Mouse (Mus musculus): ENCODE results near the gene Txk.

Txk gene

DNA sequence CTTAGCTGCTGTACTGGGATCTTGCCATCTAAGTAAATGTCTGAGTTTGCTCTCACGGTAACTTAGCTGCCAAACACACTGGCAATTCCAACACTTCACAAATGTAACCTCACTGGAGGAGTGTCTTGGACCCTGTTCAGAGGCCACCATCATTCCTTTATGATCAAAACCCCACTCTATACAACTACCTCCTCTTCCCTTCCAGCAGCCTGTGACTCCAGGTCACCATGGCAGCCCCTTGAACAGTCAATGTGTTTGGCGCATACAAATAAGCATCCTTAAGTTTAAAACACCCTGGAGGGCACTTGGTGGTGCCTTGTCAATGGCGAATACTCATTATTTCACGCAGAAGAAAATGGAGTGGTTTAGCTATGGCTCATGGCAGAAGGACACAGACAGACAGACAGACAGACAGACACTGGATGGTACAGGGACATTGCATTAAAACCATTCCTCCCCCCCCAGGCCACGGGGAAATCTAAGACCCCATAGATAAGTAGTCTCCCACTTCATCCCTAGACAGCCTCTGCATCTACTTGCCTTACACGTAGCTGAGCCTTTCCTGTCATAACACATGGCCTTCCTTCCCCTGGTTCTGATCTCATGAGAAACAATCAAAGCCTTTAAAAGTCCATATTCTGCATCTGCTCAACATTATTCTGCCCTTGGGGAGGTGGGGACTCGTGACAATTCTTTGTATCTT lies 1.4 kb downstream of the Txk start:
- DNase-seq (ENCODE audit: low read depth, low spot score): no peak

GRCm38 (mm10) chr5:72750226-72750625 lies 2.4 kb downstream of the Txk start:
- DNase-seq (ENCODE audit: low read depth, low spot score): no peak

DNA sequence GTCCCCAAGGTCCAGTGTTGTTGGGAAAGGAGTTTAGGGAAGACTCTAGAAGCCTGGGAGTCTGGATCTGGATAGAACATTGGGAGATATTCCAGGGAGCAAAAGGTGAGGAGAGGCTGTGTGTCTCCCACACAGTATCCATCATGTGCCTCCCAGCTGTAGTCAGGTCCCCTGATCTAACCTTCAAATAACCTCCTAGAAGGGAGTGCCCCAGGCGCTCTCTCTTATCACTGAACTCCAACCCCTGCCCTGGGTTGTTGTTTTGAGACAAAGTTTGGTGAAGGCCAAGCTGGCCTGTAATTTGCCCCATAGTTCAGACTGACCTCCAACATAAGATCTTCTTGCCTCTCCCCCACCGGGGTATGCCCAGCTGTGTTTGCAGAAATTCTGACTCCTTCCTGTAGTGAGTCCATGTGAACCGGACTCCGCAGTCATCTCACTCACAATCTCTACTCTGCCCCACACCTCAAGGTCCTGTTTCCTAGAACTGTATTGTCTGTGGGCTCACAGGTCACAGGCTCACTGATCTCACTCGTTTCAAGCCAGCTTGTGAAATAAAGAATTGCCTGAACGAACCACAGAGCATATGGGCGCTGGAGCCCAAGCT lies 3.8 kb downstream of the Txk start:
- DNase-seq (ENCODE audit: low read depth, low spot score): no peak

DNA sequence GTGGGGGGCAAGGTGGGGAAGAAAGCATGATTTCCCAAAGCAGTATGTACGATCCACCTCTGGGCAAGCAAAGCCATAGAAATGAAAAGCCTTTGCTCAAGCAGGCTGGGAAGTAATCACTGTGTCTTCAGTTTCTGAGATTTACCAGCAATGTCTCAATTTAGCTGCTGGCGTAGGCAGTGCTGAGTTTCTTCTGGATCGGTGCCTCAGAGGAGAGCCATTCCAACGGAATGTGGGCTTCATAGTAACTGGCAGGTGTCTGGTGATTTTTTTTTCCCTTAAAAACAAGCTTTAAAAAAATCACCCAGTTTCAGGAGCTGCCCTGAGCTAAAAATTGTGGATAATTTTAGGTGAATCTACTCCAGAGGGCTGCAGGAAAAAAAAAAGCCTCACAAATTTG lies 5.2 kb downstream of the Txk start:
- no peak for DNase-seq (ENCODE audit: low read depth, low spot score)

- no peak for DNase-seq (ENCODE audit: low read depth, low spot score)
Measured at GRCm38 (mm10) chr5:72746461-72746860, 6.1 kb downstream of the Txk start.

GRCm38 (mm10) chr5:72743103-72743502 lies 9.5 kb downstream of the Txk start:
- no peak for DNase-seq (ENCODE audit: low read depth, low spot score)

- DNase-seq (ENCODE audit: low read depth, low spot score): no peak
Measured at GRCm38 (mm10) chr5:72736868-72737267, 15.7 kb downstream of the Txk start.

DNA sequence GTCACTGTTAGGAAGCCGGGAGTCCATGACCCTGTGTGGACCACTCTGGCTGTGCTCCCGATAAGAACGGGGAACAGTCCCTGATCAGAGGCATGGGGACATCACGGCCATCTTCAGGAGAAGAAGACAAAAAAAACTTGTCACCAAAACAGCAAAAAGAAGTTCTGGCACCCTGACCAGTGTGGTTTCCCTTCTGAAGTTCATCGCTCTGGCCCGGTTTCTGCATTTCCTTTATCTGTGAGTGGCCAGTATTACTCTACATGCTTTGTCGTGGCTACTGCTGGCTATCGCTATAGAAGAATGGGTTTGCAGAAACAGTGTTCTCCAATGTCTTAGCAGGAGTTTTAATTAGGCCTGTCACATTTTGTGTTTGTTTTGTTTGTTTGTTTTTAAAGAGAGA lies 16.1 kb downstream of the Txk start:
- DNase-seq (ENCODE audit: low read depth, low spot score): no peak

DNA sequence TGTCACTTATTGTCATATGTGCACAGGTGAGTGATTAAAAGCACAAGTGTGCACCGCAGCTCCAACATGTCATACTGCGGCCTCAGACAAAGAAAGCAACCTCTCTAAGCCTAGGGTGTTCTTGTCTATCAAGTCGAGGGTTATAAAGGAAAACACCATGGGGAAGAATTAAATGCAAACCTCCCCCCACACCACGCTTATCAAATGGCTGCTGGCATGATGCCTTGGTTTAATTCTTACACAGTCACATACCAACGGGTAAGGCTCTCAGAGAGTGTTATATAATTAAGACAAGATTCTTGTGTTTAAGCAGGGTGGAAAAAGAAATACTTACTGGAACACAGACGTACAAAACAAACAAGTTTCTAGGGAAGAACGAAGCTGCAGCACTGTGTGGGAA lies 16.8 kb downstream of the Txk start:
- DNase-seq (ENCODE audit: low read depth, low spot score): no peak

DNA sequence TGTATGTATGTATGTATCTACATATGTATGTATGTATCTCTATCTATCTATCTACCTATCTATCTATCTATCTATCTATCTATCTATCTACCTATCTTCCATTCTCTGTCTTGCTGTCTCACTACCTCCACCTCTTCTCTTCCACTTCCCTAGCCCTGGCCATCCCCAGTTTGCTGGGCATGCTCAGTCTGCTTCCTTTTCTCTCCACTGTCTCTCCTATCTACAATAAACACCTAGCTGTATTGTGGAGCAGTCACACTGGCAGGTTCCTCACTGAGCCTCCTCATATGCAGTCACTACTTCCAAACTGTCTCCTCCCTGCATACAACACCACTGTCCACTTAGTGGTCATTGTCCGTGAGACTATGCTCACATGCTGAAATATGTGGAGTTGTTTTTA lies 19.7 kb downstream of the Txk start:
- no peak for DNase-seq (ENCODE audit: low read depth, low spot score)

DNA sequence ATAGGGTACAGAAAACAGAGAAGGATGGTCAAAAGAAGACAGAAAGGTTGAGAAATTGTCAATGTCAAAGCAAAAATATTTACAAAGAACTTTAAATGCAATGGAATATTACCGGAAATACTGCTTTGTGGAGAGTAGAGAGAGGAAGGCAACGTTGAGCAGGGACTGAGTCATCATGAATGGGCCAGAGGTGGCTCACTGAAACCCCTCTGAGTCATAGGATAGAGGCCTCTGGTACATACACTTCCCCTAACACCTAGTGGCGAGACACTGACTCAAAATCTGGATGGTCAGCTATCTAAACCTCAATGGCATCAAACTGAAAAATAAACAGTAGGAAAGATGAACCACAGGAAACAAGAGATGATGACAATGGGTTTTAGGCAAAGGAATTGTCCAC lies 27.2 kb downstream of the Txk start:
- DNase-seq (ENCODE audit: low read depth, low spot score): no peak

- DNase-seq (ENCODE audit: low read depth, low spot score): no peak
Measured at GRCm38 (mm10) chr5:72723429-72723828, 29.1 kb downstream of the Txk start.

DNA sequence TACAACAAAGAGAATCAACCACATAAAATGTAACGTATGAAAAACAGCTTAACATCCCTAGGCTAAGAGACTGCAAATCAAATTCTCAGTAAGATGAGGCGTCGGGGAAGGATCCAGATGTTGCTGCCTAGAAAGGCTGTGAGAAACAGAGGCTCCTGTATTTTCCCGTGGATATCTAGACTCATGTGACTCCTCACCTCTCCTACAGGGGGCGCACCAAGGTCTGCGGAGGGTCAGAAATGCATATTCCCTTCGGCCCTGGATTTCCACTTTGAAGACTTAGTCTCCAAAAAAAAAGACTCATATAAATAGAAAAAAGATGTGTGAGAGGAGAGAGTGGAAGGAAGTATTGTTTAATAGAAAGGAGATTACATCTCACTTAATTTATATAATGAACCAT lies 32.0 kb downstream of the Txk start:
- DNase-seq (ENCODE audit: low read depth, low spot score): no peak

- peak; percentile 68 for DNase-seq (ENCODE audit: low read depth, low spot score)
Measured at GRCm38 (mm10) chr5:72710572-72711278, 41.9 kb downstream of the Txk start.

DNA sequence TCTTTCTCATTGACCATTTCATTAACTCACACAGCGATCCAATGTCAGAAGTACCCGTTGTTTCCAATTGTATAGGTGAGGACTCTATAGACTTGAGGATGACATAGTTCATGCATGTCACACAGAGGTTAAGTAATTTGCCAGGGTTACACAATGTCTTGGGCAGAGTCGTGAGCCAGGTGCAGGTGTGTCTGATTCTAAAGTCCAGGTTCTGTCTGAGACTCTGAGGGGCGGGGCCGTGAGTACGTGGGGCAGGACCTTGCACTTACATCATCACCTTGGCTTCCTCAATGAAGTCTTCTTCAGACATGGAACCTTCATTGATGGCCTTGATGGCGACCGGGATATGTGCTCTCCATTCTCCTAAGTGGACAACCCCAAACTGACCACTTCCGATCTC lies 42.6 kb downstream of the Txk start:
- DNase-seq (ENCODE audit: low read depth, low spot score): no peak

DNA sequence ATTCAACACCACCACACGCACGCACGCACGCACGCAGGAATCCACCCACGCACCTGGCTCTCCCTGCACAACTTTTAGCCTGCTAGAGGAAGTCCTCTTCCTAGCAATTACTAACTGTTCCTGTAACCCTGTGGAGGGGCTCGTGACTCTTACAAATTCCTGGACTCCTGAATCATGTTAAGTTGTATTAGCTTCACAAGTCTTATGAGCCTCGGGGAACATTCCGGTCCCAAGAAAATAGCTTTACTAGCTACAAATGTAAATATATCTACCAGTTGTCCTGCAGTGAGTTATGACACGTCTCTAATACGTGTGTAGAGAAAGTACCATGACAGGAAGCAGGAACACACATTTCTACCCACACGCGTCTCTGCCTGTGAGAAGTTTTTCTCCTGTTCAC lies 43.1 kb downstream of the Txk start:
- no peak for DNase-seq (ENCODE audit: low read depth, low spot score)

DNA sequence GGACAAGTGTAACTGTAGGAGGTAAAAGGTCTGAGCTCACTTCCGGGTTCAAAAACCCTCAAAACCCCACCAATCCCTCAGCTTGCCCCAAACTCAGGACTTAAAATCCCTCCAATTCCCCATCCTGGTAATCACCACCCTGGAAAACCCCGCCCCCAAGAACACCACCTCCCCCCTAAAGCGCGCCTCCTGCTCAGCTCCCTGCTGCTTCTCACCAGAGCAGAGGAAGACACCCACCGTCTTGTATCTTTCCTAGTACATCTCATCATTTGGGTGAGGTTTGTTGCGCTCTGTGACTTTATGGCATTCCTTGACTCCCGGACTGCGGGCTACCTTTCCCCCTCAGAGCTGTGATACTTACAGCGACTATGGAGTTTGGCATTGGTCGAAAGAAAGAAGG lies 45.9 kb downstream of the Txk start:
- DNase-seq (ENCODE audit: low read depth, low spot score): no peak

- DNase-seq (ENCODE audit: low read depth, low spot score): no peak
Measured at GRCm38 (mm10) chr5:72706095-72706494, 46.5 kb downstream of the Txk start.

DNA sequence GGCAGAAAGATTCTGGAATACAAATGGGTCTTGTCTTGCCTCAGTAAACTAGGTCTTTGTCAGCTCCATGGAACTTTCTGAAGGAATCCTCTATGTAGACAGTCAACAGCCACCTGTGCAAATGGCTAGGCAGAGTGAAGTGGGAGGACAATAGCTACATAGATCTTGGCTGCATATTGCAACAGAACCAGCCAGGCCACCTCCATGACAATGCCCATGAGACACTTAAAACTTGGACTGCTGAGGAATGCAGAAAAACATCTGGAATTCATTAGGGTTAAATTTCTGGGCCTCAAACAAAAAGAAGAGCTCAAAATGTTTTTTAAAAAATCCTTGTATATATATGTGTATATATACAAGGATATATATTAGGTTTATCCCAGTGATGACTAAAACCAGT lies 50.4 kb downstream of the Txk start:
- DNase-seq (ENCODE audit: low read depth, low spot score): peak; percentile 48

DNA sequence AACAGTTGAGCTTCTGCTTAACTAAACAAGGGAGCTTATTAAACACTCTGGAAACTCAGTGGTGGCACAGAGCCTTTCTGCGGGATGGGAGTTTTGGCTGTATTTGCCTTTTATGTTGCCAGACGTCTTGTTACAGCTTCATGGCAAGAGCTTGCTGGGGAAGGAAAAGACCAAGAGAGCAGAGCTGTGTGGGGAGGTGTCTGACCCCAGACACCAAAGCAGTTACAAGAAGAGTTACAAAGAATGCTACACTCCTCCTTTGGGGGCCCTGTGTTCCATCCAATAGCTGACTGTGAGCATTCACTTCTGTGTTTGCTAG lies 53.1 kb downstream of the Txk start:
- DNase-seq (ENCODE audit: low read depth, low spot score): no peak

GRCm38 (mm10) chr5:72698818-72699499 lies 53.6 kb downstream of the Txk start:
- no peak for DNase-seq (ENCODE audit: low read depth, low spot score)

DNA sequence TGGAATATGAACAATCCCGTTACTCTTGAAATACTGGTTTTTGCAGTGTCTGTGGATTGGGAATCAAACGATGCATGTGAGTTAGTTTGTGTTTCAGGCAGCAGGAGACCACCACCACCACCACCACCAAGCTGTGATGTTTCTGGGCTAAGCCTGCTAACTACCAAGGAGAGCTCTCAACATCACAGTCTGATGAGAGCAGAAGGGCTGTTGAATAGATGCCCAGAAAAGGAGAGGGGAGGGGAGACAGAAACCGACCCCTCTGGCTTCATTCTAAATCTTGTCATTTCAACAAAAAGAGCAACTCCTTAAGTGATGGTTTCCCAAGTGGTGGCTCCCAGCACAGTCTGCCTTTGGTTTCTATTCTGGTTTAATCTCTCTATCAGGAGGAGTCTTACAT lies 54.2 kb downstream of the Txk start:
- DNase-seq (ENCODE audit: low read depth, low spot score): no peak

GRCm38 (mm10) chr5:72696491-72696890 lies 56.1 kb downstream of the Txk start:
- DNase-seq (ENCODE audit: low read depth, low spot score): no peak
